Mouse (Mus musculus): ENCODE data around the gene Il17rc.

DNA sequence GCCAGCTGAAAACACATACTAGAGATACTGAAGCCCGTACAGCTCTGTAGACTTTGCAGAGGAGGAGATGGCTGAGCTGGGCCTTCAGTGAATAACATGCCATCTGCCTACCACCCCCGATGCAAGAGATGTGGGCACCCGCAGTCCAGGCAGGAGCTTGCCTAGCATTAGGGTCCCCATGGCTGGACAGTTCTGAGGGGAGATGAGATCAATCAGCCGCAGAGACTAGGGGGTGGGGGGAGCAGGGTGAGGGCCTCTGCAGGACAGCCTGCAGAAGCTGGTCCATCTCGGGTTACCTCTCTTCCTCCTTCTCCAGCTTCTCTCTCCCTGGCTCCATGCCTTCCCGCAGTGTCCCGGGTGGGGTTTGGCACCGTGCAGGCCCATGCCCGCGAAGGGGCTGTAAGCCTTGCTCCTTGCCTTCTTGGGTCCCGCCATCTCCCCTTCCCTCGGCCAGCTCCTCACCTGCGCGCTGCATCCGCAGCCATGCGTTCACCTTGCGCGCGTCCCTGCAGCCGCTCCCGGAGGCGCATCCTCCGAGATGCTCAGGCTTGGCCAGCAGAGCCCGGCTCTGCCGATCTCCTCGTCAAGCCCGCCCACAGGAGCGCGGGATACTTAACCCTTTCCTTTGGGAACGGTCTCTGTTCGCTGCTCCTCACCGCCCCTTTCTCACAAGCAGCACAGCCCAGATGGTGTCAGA, 30.3 kb downstream of the Il17rc start, which contains the start of gene Prrt3:
- no peak for TF ChIP-seq CTCF (IDR thresholded peaks at IDR 0.05; ENCODE audit: extremely low read depth, insufficient read depth, insufficient read length, insufficient replicate concordance)
- TF ChIP-seq POLR2A (IDR thresholded peaks at IDR 0.05; ENCODE audit: low read depth, low read length), result no peak
